Mouse (Mus musculus) limb, embryonic 12.5 days (tissue): ENCODE measurements around the gene Ghitm. TPM values are rescaled to one million over a fixed set of nuclear protein-coding genes. Genes with fewer than 3 reads are reported as not detected.
A peak's percentile ranks its signal among the peaks of the same experiment; 100 is the strongest.
"Not testable (repeated sequence)": the region's sequence is repeated elsewhere in the genome, so short reads cannot be mapped to it uniquely, and the experiment has no call there.

Source experiments
- ATAC-seq: fragments of 200-750 bp; cut with Nextera tagmentation; 2 replicates; pipeline ENCODE4 v1.8.0; 2017; ENCODE audit warnings: low read depth, moderate TSS enrichment; ENCODE audit not compliant: insufficient number of reproducible peaks, insufficient read depth, low FRiP score, low TSS enrichment
- H3K27ac ChIP-seq: fragments of 300-500 bp; sonication (generic); 2 replicates; pipeline ENCODE4 v1.5.1; 2016; ENCODE audit warnings: mild to moderate bottlenecking, moderate library complexity
- H3K27me3 ChIP-seq: fragments of 300-500 bp; sonication (generic); 2 replicates; pipeline ENCODE4 v1.6.1; 2016; ENCODE audit warnings: mild to moderate bottlenecking, moderate library complexity
- H3K36me3 ChIP-seq: fragments of 300-500 bp; sonication (generic); 2 replicates; pipeline ENCODE4 v1.6.1; 2016; ENCODE audit warnings: mild to moderate bottlenecking, moderate library complexity
- H3K4me1 ChIP-seq: fragments of 300-500 bp; sonication (generic); replicated peaks from 2 replicates; pipeline ENCODE4 v1.6.1; 2016
- H3K4me2 ChIP-seq: fragments of 300-500 bp; sonication (generic); 2 replicates; pipeline ENCODE4 v1.6.1; 2016; ENCODE audit warnings: mild to moderate bottlenecking, moderate library complexity
- H3K4me3 ChIP-seq: fragments of 300-500 bp; sonication (generic); replicated peaks from 2 replicates; pipeline ENCODE4 v1.5.1; 2016; ENCODE audit warnings: mild to moderate bottlenecking
- H3K9ac ChIP-seq: fragments of 300-500 bp; sonication (generic); replicated peaks from 2 replicates; pipeline ENCODE4 v1.6.1; 2016; ENCODE audit warnings: mild to moderate bottlenecking, moderate library complexity
- H3K9me3 ChIP-seq: fragments of 300-500 bp; sonication (generic); 2 replicates; pipeline ENCODE4 v1.6.1; 2016; ENCODE audit warnings: mild to moderate bottlenecking, moderate library complexity
- WGBS: fragments of 180-500 bp; shearing (Covaris S2); methylation state at CpG from one replicate; pipeline ENCODE4 v1.1.7; 2016; 5-methylcytosine and 5-hydroxymethylcytosine counted together
- polyA plus RNA-seq: library from polyadenylated mRNA; unstranded; fragments of >200 nt; fragmentation: Nextera tagmentation; extraction: Ambion mirVana; gene quantifications from 2 replicates; pipeline ENCODE4 v1.2.1, GENCODE M21; 2016

Ghitm gene
- polyA plus RNA-seq, result 161 and 167 TPM in 2 replicates

- peak; percentile 99 for ATAC-seq
- Histone ChIP-seq H3K27ac (peak within 1 kb of the TSS; percentile 79), H3K27me3 (no peaks in the 10 kb centered on the region), H3K4me3 (peak within 1 kb of the TSS; percentile 89), H3K9me3 (no peaks in the 10 kb centered on the region), H3K4me1 (peaks cover 5% of the 10 kb centered on the region; the same call in 1 of the 2 replicates), H3K9ac (peak within 1 kb of the TSS; percentile 87), H3K36me3 (peaks cover 22% of the 10 kb centered on the region), H3K4me2 (peak within 1 kb of the TSS; percentile 66)
- WGBS, result under 1% methylated on average over 38 of the region's 38 CpGs
Observed at GRCm38 (mm10) chr14:37135127-37135593, at the start of gene Ghitm. Gene Ghitm, minus strand, starts transcription at chr14:37135272.

DNA sequence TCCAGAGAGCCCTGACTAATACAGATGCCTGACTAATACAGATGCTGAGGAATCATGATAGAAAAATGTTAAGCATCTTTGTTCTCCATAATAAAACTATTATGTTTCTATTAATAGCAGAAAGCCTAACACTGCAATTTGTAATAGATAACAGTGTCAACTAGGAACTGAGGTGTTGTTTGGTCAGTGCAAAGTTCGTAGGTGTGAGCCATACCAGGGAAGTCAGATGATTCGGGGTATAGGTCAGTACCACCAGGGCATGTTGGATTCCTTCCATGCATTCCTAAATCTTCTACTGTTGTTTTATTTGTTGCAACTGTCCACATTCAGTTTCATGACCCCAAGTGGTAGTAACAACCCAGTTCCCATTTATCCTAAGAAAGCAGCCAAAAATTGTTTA lies 49.8 kb upstream of the Ghitm start:
- Histone ChIP-seq H3K4me2 (no peak overlapping the region), H3K36me3 (no peaks in the 10 kb centered on the region), H3K27ac (no peak overlapping the region), H3K9me3 (no peaks in the 10 kb centered on the region), H3K4me3 (no peak overlapping the region), H3K9ac (no peak overlapping the region), H3K4me1 (no peaks in the 10 kb centered on the region), H3K27me3 (no peaks in the 10 kb centered on the region)
- 87% methylated on average over 2 of the region's 2 CpGs for WGBS
- ATAC-seq, result no peak

DNA sequence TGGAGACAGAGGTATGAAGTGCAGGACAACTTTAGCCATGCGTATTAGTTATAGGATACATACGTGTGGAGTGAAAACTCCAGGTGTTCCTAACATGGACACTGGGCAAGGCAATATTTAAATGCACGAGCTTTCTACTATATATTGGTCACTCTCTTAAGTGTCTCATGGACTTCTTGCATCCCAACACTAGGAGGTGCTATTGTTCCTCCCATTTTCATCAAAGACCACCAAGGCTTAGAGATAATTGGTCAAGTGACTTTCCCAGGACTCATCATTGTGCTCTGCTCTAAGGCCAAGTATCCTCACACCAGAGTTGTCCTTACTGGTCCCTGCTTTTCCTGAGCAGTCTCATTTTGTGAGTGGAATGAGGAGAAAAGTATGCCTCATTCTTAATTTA lies 39.4 kb upstream of the Ghitm start:
- Histone ChIP-seq H3K36me3 (no peaks in the 10 kb centered on the region), H3K9ac (no peak overlapping the region), H3K9me3 (no peaks in the 10 kb centered on the region), H3K4me3 (no peak overlapping the region), H3K4me1 (no peaks in the 10 kb centered on the region), H3K27ac (no peak overlapping the region), H3K4me2 (no peak overlapping the region), H3K27me3 (no peaks in the 10 kb centered on the region)
- no peak for ATAC-seq
- WGBS, result 72% methylated on average over 3 of the region's 3 CpGs

- Histone ChIP-seq H3K4me2 (no peak overlapping the region), H3K4me3 (no peak overlapping the region), H3K27ac (no peak overlapping the region), H3K9ac (no peak overlapping the region), H3K27me3 (no peaks in the 10 kb centered on the region), H3K4me1 (no peaks in the 10 kb centered on the region), H3K36me3 (no peaks in the 10 kb centered on the region), H3K9me3 (no peaks in the 10 kb centered on the region)
- 72% methylated on average over 1 of the region's 1 CpGs for WGBS
- no peak for ATAC-seq
Observed at GRCm38 (mm10) chr14:37165266-37165926, 30.3 kb upstream of the Ghitm start.

DNA sequence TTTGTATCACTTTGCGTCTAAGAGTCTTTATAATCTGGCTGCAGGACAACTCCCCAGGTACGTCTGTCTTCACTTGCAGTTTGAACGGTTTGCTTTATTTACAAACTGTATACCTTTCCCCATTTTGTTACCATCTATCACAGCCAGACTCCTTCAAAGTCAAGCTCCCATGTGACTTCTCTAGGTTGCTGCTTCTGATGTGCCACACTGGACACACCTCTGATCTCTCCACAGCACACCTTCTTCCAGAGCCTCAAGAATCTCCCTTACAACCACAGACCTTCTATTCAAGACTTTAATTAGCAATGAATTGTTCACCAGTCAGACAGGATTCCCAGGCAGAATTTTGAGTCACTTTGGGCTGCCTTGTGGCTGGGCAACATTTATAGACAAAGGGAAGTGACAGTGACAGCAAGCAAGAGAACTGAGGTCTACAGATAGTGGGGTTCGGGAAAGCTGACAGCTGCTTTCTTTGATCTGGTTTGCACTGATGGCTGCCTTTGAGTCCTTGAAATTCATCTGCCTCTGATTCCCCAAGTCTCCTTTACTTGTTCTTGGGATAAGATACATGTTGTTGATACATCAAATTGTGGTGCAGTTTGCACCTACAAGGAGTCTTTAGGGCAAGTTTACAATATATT lies 29.4 kb upstream of the Ghitm start:
- no peak overlapping the region for H3K4me3 ChIP-seq
- H3K4me1 ChIP-seq, result no peaks in the 10 kb centered on the region
- WGBS, result 78% methylated on average over 4 of the region's 4 CpGs
- H3K9ac ChIP-seq, result no peak overlapping the region
- H3K9me3 ChIP-seq, result 0 out of 2 replicates have a peak, but pooled peaks cover 3% of the 10 kb centered on the region
- H3K27ac ChIP-seq, result no peak overlapping the region
- no peak overlapping the region for H3K4me2 ChIP-seq
- no peaks in the 10 kb centered on the region for H3K36me3 ChIP-seq
- no peak for ATAC-seq
- H3K27me3 ChIP-seq, result no peaks in the 10 kb centered on the region

- Histone ChIP-seq H3K27me3 (no peaks in the 10 kb centered on the region), H3K4me3 (no peak overlapping the region), H3K4me1 (no peaks in the 10 kb centered on the region), H3K36me3 (no peaks in the 10 kb centered on the region), H3K9me3 (0 out of 2 replicates have a peak, but pooled peaks cover 3% of the 10 kb centered on the region), H3K9ac (no peak overlapping the region), H3K4me2 (no peak overlapping the region), H3K27ac (no peak overlapping the region)
- ATAC-seq, result no peak
- WGBS, result 79% methylated on average over 4 of the region's 4 CpGs
Observed at GRCm38 (mm10) chr14:37163277-37163956, 28.3 kb upstream of the Ghitm start.

DNA sequence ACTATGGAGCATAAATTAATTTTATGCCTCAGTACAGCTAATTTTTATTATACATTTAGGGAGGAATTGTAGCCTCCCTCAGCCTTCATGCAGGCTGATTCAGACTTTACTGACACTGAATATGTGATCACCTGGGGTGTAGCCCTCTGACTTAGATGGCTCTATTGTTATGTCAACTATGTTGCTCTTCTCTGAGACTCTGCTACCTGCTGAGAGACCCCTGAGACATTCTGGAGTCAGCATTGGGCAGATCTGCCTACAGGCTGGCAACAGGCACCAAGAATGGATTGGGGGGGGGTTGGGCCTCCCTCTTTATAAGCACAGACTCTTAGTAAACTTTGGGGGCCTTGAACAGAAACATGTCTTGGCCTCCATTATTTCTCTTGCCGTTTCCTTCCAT lies 19.3 kb upstream of the Ghitm start:
- no peak overlapping the region for H3K27ac ChIP-seq
- H3K4me3 ChIP-seq, result no peak overlapping the region
- no peak overlapping the region for H3K9ac ChIP-seq
- WGBS, result 79% methylated on average over 1 of the region's 1 CpGs
- no peaks in the 10 kb centered on the region for H3K4me1 ChIP-seq
- no peaks in the 10 kb centered on the region for H3K27me3 ChIP-seq
- no peak for ATAC-seq
- H3K4me2 ChIP-seq, result no peak overlapping the region
- H3K9me3 ChIP-seq, result peaks cover 19% of the 10 kb centered on the region; the same call in 1 of the 2 replicates
- no peaks in the 10 kb centered on the region for H3K36me3 ChIP-seq

- H3K4me2 ChIP-seq, result no peak overlapping the region
- peaks cover 1% of the 10 kb centered on the region; the same call in 1 of the 2 replicates for H3K4me1 ChIP-seq
- no peaks in the 10 kb centered on the region for H3K36me3 ChIP-seq
- no peak overlapping the region for H3K4me3 ChIP-seq
- no peak for ATAC-seq
- no peaks in the 10 kb centered on the region for H3K9me3 ChIP-seq
- no peak overlapping the region for H3K27ac ChIP-seq
- no peaks in the 10 kb centered on the region for H3K27me3 ChIP-seq
- 76% methylated on average over 8 of the region's 8 CpGs for whole genome bisulfite sequencing
- no peak overlapping the region for H3K9ac ChIP-seq
Observed at GRCm38 (mm10) chr14:37139051-37139710, 4.1 kb upstream of the Ghitm start.

GRCm38 (mm10) chr14:37137596-37137995 lies 2.5 kb upstream of the Ghitm start:
- H3K4me1 ChIP-seq, H3K36me3 ChIP-seq, H3K4me2 ChIP-seq, H3K9ac ChIP-seq, H3K27me3 ChIP-seq, ATAC-seq, H3K27ac ChIP-seq, H3K9me3 ChIP-seq, H3K4me3 ChIP-seq: not testable (repeated sequence)
- WGBS, result 88% methylated on average over 3 of the region's 3 CpGs

DNA sequence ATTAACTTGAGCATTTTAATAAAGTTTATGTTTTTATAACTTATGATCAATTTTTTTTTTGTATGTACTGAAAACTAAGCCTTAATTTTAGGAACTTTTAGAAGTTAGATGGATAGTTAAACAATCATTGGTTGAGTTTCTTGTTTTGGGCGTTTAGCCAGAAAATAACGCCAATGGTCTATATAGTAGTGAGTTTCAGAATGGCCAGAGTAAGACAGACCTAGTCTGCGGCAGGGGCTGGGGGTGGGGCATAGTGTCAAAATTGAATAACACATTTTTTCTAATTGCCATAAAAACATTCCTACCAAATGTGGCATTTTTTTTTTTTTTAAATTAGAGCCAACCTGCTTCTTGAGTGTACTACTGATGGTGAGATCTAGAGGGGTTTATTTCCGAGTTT lies 1.0 kb upstream of the Ghitm start:
- Histone ChIP-seq H3K4me1 (peaks cover 5% of the 10 kb centered on the region; the same call in 1 of the 2 replicates), H3K27me3 (no peaks in the 10 kb centered on the region), H3K27ac (no peak overlapping the region), H3K4me3 (no peak overlapping the region), H3K9ac (no peak overlapping the region), H3K9me3 (no peaks in the 10 kb centered on the region), H3K36me3 (peaks cover 13% of the 10 kb centered on the region), H3K4me2 (no peak overlapping the region)
- no peak for ATAC-seq
- 87% methylated on average over 4 of the region's 4 CpGs for WGBS

DNA sequence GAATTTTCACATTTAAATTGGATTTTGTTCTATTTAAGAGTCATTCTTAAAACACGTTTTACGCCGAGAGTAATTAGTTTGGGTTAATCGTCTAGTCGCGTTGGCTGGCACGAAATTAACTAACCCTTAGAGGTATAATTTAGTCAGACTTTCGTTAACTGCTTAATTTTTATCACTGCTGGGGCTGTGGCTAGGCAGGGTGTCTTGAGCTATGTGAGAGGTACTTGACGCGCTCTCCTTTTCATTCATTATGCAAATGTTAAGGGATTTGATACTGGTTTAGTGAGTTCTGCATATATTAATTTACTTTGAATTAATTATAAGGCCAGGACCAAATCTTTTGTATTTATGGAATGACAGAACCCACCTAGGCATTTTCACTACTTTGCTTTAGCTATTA lies 599 bp upstream of the Ghitm start:
- H3K4me3 ChIP-seq, result peak overlapping the region; percentile 89
- no peak for ATAC-seq
- H3K36me3 ChIP-seq, result peaks cover 17% of the 10 kb centered on the region
- H3K4me2 ChIP-seq, result peak overlapping the region; percentile 60
- no peak overlapping the region for H3K27ac ChIP-seq
- H3K9ac ChIP-seq, result peak overlapping the region; percentile 53
- H3K9me3 ChIP-seq, result no peaks in the 10 kb centered on the region
- 2% methylated on average over 10 of the region's 10 CpGs for WGBS
- peaks cover 5% of the 10 kb centered on the region; the same call in 1 of the 2 replicates for H3K4me1 ChIP-seq
- no peaks in the 10 kb centered on the region for H3K27me3 ChIP-seq
